Mouse (Mus musculus): ENCODE results near the gene Myocd. TPM values are rescaled to one million over a fixed set of nuclear protein-coding genes. Genes with fewer than 3 reads are reported as not detected.

Gene Myocd
- polyA plus RNA-seq, 1 experiment, result 3.9 TPM

DNA sequence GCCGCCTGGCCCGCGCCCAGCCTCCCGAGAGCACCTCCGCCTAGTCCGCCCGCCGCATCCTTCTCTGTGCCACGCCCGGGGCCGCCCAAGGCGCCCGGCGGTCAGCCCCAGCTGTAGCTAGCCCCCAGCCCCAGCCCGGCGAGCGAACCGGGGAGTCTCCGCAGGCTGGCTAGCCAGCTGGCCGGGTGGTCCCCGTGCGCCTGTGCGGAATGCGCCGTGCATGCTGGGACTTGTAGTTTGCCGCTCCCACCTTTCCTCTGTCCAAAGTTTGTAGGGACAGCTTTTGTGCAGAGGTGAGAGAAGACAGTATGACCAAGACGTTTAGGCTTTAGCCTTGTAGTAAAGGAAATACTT, 107.0 kb downstream of the Myocd start, which contains the start of gene Arhgap44:
Gene Arhgap44 (minus strand): TSS at position 195 of the 354 bp plus-strand sequence.
- Histone ChIP-seq H3K4me3 (ENCODE audit: low read depth, low read length) (peak within 1 kb of the TSS; percentile 68), H3K4me1 (ENCODE audit: control insufficient read depth, insufficient read depth, insufficient read length, low read length) (no peaks in the 10 kb centered on the region), H3K27me3 (ENCODE audit: control insufficient read depth, insufficient read depth, low read length) (no peaks in the 10 kb centered on the region), H3K36me3 (ENCODE audit: control insufficient read depth, insufficient read depth, low read length) (no peaks in the 10 kb centered on the region), H3K27ac (ENCODE audit: insufficient read depth, low read depth, low read length) (no peak within 1 kb of the TSS)
- TF ChIP-seq POLR2A (IDR thresholded peaks at IDR 0.05; ENCODE audit: low read depth, low read length) (no peak), CTCF (IDR thresholded peaks at IDR 0.05; ENCODE audit: extremely low read depth, insufficient read length, insufficient replicate concordance, low read depth, low read length) (no peak)
- 3% methylated on average over 26 of the region's 27 CpGs for WGBS

DNA sequence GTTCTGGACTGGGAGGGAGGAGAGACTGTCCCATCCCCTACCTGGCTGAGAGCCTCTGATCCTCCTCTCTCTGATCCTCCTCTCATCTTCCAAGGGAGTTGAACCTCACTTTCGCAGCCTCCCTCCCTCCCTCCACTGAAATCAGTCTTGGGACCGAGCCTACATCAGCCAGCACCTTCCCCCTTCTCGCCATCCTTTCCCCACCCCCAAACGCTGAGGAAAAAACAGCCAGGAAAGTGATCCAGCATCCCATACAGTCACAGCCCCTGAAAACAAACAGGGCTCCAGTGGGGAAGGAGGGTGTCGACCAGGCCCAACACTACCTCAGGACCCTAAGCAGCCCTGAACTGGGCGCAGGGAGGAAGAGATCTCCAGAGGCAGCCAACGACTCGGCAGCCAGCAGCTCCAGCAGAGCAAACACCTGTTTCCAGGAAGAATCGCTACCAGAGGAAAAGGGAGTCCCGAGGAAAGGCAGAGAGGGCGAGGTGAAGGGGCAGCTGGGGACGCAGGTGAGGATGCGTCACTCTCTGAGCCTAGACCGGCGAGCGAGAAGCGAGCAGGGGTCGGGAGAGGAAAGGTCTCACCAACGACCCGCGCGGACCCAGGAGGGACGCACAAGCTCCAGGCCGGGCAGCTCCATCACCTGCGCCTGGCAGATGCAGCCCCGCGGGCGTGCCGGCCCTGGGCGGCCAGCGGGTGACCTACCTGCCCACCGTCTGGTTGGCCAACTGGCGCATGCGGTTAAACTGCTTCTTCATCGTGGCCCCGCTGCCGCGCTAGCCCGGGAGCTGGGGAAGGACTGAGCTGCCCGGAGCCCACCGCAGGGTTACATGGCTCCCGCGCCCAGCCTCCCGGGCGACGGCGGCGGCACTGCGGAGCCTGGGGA, 107.7 kb downstream of the Myocd start:
- Histone ChIP-seq H3K4me3 (ENCODE audit: low read depth, low read length) (peak overlapping the region; percentile 68), H3K36me3 (ENCODE audit: control insufficient read depth, insufficient read depth, low read length) (no peaks in the 10 kb centered on the region), H3K27ac (ENCODE audit: insufficient read depth, low read depth, low read length) (no peak overlapping the region), H3K4me1 (ENCODE audit: control insufficient read depth, insufficient read depth, insufficient read length, low read length) (no peaks in the 10 kb centered on the region), H3K27me3 (ENCODE audit: control insufficient read depth, insufficient read depth, low read length) (no peaks in the 10 kb centered on the region)
- WGBS, result 4% methylated on average over 49 of the region's 49 CpGs
- no peak for TF ChIP-seq POLR2A (IDR thresholded peaks at IDR 0.05; ENCODE audit: low read depth, low read length)
- TF ChIP-seq CTCF (IDR thresholded peaks at IDR 0.05; ENCODE audit: extremely low read depth, insufficient read length, insufficient replicate concordance, low read depth, low read length), result no peak

DNA sequence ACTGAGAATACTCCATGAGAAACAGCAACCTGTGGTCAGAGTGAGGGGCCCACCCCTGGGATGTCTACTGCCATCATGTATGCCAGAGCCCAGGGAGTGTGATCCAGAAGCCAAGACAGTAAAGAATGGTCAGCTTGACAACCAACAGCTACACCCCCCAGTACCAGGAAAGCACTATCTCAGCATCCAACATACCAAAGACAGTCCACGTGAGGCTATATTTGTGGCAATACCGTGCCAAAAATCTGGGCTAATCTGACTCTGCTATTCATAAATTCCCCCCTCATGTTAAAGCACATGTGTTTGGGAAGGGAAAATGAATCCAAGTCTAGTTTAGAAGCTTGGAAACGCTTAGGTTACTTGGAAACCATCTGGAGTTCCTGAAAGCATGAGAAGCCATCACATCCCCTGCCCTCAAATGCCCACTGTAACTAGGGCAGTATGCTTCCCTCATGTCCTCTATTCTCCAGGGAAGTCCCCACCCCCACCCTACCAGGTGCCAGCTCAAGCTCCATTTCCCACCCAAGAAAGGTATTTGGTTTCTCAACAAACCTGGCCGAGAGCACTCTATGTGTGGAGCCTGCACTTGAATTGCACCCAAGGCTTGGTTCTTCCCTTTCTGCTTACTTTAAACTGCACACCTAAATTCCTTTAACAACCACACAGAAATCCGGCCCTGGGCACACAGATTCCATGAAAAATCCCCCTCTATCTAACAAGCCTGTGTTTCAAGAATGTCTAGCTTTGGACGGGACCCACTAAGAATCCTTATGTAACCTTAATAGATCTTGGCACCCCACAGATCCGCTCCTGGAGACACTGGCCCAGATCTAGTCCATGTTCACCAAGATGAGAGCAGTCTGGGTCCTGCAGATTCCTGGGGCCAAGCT, 108.6 kb downstream of the Myocd start:
- no peak overlapping the region for H3K27ac ChIP-seq (ENCODE audit: insufficient read depth, low read depth, low read length)
- WGBS, result 48% methylated on average over 7 of the region's 7 CpGs
- H3K4me3 ChIP-seq (ENCODE audit: low read depth, low read length), result no peak overlapping the region
- H3K4me1 ChIP-seq (ENCODE audit: control insufficient read depth, insufficient read depth, insufficient read length, low read length), result no peaks in the 10 kb centered on the region
- H3K27me3 ChIP-seq (ENCODE audit: control insufficient read depth, insufficient read depth, low read length), result no peaks in the 10 kb centered on the region
- no peak for TF ChIP-seq CTCF (IDR thresholded peaks at IDR 0.05; ENCODE audit: extremely low read depth, insufficient read length, insufficient replicate concordance, low read depth, low read length)
- no peak for TF ChIP-seq POLR2A (IDR thresholded peaks at IDR 0.05; ENCODE audit: low read depth, low read length)
- no peaks in the 10 kb centered on the region for H3K36me3 ChIP-seq (ENCODE audit: control insufficient read depth, insufficient read depth, low read length)

DNA sequence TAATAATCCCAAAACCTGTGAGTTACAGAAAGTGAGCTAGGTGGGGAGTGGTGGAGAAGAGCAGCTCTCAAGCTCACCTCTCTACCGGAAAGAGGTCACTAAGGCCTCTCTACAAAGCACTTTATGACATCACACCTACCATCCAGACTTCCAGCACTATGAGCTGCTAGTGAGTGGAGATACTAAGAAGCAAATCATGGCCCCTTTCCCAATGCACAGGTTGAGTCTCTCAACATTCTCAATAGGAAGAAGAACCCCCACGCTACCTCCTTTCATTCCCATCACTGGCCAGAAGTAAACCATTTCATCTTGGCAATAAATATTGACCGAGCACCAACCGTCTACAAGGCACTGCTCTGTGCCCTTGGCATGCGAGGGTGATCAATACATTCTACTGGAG, 110.0 kb downstream of the Myocd start, which contains the start of gene 1700086D15Rik:
Gene 1700086D15Rik (minus strand): TSS at position 101 of the 400 bp plus-strand sequence.
- TF ChIP-seq POLR2A (IDR thresholded peaks at IDR 0.05; ENCODE audit: low read depth, low read length), result no peak
- no peak for TF ChIP-seq CTCF (IDR thresholded peaks at IDR 0.05; ENCODE audit: extremely low read depth, insufficient read length, insufficient replicate concordance, low read depth, low read length)
- Histone ChIP-seq H3K4me3 (ENCODE audit: low read depth, low read length) (no peak within 1 kb of the TSS), H3K27ac (ENCODE audit: insufficient read depth, low read depth, low read length) (no peak within 1 kb of the TSS), H3K4me1 (ENCODE audit: control insufficient read depth, insufficient read depth, insufficient read length, low read length) (no peaks in the 10 kb centered on the region), H3K27me3 (ENCODE audit: control insufficient read depth, insufficient read depth, low read length) (no peaks in the 10 kb centered on the region), H3K36me3 (ENCODE audit: control insufficient read depth, insufficient read depth, low read length) (no peaks in the 10 kb centered on the region)
- WGBS, result 80% methylated on average over 5 of the region's 5 CpGs

DNA sequence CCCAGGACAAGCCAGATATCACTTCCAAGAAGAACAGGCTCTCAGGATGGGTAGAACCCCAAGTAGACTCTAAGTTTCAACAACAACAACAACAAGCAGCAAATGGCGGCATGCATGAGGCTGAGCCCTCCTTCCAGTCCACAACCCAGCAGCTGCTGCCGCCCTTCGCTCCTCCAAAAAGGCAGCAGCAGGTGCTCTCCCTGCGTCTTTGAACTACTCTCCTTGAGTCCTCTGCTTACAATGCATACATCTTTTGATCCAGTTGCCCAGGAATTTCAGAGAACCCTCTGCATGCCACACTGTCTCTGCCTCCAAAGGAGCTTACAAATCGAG, 111.2 kb downstream of the Myocd start:
- Histone ChIP-seq H3K27me3 (ENCODE audit: control insufficient read depth, insufficient read depth, low read length) (no peaks in the 10 kb centered on the region), H3K4me3 (ENCODE audit: low read depth, low read length) (no peak overlapping the region), H3K27ac (ENCODE audit: insufficient read depth, low read depth, low read length) (no peak overlapping the region), H3K36me3 (ENCODE audit: control insufficient read depth, insufficient read depth, low read length) (no peaks in the 10 kb centered on the region), H3K4me1 (ENCODE audit: control insufficient read depth, insufficient read depth, insufficient read length, low read length) (no peaks in the 10 kb centered on the region)
- TF ChIP-seq POLR2A (IDR thresholded peaks at IDR 0.05; ENCODE audit: low read depth, low read length) (no peak), CTCF (IDR thresholded peaks at IDR 0.05; ENCODE audit: extremely low read depth, insufficient read length, insufficient replicate concordance, low read depth, low read length) (no peak)
- WGBS, result 90% methylated on average over 5 of the region's 5 CpGs

DNA sequence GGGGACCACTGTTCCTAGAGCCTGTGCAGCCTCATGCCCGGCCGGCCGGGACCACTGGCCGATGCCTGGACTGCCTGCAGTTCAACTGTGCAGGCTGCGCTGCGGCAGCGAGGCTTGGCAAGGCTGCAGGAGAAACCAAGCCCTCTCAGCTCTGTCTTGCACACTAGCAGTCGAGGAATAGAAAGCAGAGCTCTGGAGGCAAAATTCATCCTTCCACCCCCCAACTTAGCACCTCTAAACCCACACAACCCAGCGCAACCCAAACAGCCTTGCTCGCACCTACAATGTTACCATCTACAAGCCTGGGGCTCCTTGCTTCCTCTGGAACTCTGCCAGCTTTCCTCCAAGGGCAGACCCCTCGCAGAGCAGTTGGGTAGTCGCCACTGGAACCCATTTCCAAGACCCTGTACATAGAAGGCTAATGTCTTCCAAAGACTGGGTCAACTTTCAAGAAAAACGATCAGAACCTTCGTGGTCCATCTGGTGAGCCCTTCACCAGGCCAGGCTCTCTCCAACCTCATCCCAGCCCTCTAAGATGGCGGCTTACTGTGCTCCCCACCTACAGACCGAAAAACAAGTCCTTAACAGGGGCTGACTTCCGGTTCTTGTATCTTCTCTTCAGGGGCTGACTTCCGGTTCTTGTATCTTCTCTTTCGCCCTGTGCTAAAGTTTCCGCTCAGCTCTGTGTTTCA, 111.7 kb downstream of the Myocd start:
- Histone ChIP-seq H3K27ac (ENCODE audit: insufficient read depth, low read depth, low read length) (no peak overlapping the region), H3K36me3 (ENCODE audit: control insufficient read depth, insufficient read depth, low read length) (no peaks in the 10 kb centered on the region), H3K4me1 (ENCODE audit: control insufficient read depth, insufficient read depth, insufficient read length, low read length) (no peaks in the 10 kb centered on the region), H3K27me3 (ENCODE audit: control insufficient read depth, insufficient read depth, low read length) (no peaks in the 10 kb centered on the region), H3K4me3 (ENCODE audit: low read depth, low read length) (no peak overlapping the region)
- no peak for TF ChIP-seq POLR2A (IDR thresholded peaks at IDR 0.05; ENCODE audit: low read depth, low read length)
- WGBS, result 91% methylated on average over 20 of the region's 20 CpGs
